Mouse (Mus musculus) spleen, adult 2 months (tissue): Measurements from ENCODE around the gene Smc6.

Experiments used
- CTCF ChIP-seq: fragments of 200-500 bp; IDR thresholded peaks from 2 replicates; pipeline ENCODE4 v1.5.1; 2011; ENCODE audit warnings: mild to moderate bottlenecking, inconsistent platforms; ENCODE audit not compliant: insufficient read depth, insufficient read length, insufficient replicate concordance; ENCODE audit errors: extremely low read depth
- POLR2A ChIP-seq: fragments of 200-500 bp; IDR thresholded peaks from 2 replicates; pipeline ENCODE4 v1.6.1; 2011; ENCODE audit warnings: low read depth, low read length, inconsistent platforms

- TF ChIP-seq CTCF: no peak
- no peak for TF ChIP-seq POLR2A
Observed at GRCm38 (mm10) chr12:11286382-11286781, 20.7 kb downstream of the Smc6 start.
